Mouse (Mus musculus) midbrain, embryonic 11.5 days (tissue): ENCODE results near the gene Clasp2. TPM values are rescaled to one million over a fixed set of nuclear protein-coding genes. Genes with fewer than 3 reads are reported as not detected.

ENCODE experiments used
- ATAC-seq: fragments of 200-750 bp; cut with Nextera tagmentation; 2 replicates; pipeline ENCODE4 v1.8.0; 2017; ENCODE audit warnings: moderate TSS enrichment, moderate library complexity; ENCODE audit not compliant: low FRiP score
- DNase-seq: peaks from one replicate; pipeline ENCODE4 v3.0.0; 2015; ENCODE audit warnings: low spot score; ENCODE audit errors: missing footprints
- H3K27ac ChIP-seq: fragments of 300-500 bp; sonication (generic); 2 replicates; pipeline ENCODE4 v1.5.1; 2014; ENCODE audit warnings: low read depth, low read length
- H3K27me3 ChIP-seq: fragments of 300-500 bp; sonication (generic); 2 replicates; pipeline ENCODE4 v1.6.1; 2014; ENCODE audit warnings: mild to moderate bottlenecking, low read length, moderate library complexity, mixed read lengths; ENCODE audit not compliant: control insufficient read depth, insufficient read depth
- H3K36me3 ChIP-seq: fragments of 300-500 bp; sonication (generic); 2 replicates; pipeline ENCODE4 v1.6.1; 2014; ENCODE audit warnings: mild to moderate bottlenecking, low read length, moderate library complexity, mixed read lengths; ENCODE audit not compliant: control insufficient read depth, insufficient read depth
- H3K4me1 ChIP-seq: fragments of 300-500 bp; sonication (generic); 2 replicates; pipeline ENCODE4 v1.6.1; 2014; ENCODE audit warnings: low read length; ENCODE audit not compliant: control insufficient read depth, insufficient read depth
- H3K4me2 ChIP-seq: fragments of 300-500 bp; sonication (generic); 2 replicates; pipeline ENCODE4 v1.6.1; 2014; ENCODE audit warnings: mild to moderate bottlenecking, moderate library complexity
- H3K4me3 ChIP-seq: fragments of 300-500 bp; sonication (generic); 2 replicates; pipeline ENCODE4 v1.5.1; 2014; ENCODE audit warnings: low read depth, low read length
- H3K9ac ChIP-seq: fragments of 300-500 bp; sonication (generic); 2 replicates; pipeline ENCODE4 v1.6.1; 2014; ENCODE audit warnings: low read length
- H3K9me3 ChIP-seq: fragments of 300-500 bp; sonication (generic); 2 replicates; pipeline ENCODE4 v1.6.1; 2016; ENCODE audit warnings: low read length; ENCODE audit not compliant: control insufficient read depth
- WGBS: fragments of 180-500 bp; shearing (Covaris S2); extraction: QIAGEN DNeasy Blood & Tissue Kit; methylation state at CpG from one replicate; pipeline ENCODE4 v1.1.7; 2014; 5-methylcytosine and 5-hydroxymethylcytosine counted together
- polyA plus RNA-seq: library from polyadenylated mRNA; unstranded; fragments of >200 nt; fragmentation: Nextera tagmentation; extraction: Ambion mirVana; gene quantifications from 2 replicates; pipeline ENCODE4 v1.2.1, GENCODE M21; 2014

Clasp2 gene
- polyA plus RNA-seq, 1 experiment from 2014 or later = 53.2 TPM

DNA sequence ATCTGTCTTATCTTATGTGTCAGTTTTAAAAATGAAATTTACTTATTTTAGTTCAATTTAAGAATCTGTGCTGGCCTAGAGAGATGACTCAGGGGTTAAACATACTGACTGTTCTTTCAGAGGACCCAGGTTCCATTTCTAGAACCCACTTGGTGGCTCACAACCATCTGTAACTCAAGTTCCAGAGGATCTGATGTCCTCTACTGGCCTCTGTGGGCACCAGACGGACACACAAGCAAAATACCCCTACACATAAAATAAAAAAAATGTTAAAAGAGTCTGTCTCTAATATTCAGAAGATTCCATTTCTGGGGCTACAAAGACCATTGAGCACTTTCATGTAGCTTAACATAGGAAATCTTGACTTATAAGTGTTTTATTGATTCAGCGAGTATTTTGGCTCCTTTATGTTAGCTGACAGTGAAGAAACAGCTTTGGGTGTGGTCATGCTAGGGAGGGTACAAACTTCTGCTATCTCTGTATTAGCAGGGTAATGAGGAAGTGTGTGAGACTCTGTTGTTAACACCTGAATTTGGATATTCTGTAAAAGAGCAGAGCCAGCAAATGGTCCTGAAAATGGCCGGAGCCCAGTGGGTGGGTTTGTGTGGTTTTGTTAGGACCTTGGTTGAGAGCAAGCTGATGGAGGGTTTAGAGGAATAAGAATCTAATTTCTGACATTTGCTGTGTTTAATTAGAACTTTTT lies 200.0 kb downstream of the Clasp2 start:
- ATAC-seq (no peak), DNase-seq (no peak)
- H3K4me2 ChIP-seq = no peak overlapping the region
- no peaks in the 10 kb centered on the region for H3K4me1 ChIP-seq
- H3K36me3 ChIP-seq = peaks cover 4% of the 10 kb centered on the region; the same call in 1 of the 2 replicates
- H3K27me3 ChIP-seq = no peaks in the 10 kb centered on the region
- H3K9ac ChIP-seq = no peak overlapping the region
- H3K27ac ChIP-seq = no peak overlapping the region
- no peak overlapping the region for H3K4me3 ChIP-seq
- no peaks in the 10 kb centered on the region for H3K9me3 ChIP-seq
- 95% methylated on average over 3 of the region's 3 CpGs for WGBS

DNA sequence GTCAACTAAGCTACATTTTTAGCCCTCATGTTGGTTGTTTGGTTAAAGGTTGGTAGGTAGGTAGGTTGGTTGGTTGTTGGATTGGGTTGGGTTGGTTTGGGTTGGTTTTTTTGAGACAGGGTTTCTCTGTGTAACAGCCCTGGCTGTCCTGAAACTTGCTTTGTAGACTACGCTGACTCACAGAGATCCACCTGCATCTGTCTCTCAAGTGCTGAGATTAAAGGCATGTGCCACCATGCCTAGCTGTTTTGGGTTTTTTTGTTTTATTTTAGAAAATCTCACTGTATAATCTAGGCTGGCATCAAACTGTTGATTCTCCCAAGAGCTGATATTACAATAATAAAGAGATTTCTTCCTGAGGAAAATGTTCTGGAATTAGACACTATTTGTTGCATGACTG lies 202.1 kb downstream of the Clasp2 start:
- Histone ChIP-seq H3K4me1 (no peaks in the 10 kb centered on the region), H3K9me3 (no peaks in the 10 kb centered on the region), H3K4me3 (no peak overlapping the region), H3K36me3 (peaks cover 7% of the 10 kb centered on the region), H3K27me3 (no peaks in the 10 kb centered on the region), H3K9ac (no peak overlapping the region), H3K4me2 (no peak overlapping the region), H3K27ac (no peak overlapping the region)
- DNase-seq = no peak
- no peak for ATAC-seq
- 97% methylated on average over 1 of the region's 1 CpGs for WGBS

DNA sequence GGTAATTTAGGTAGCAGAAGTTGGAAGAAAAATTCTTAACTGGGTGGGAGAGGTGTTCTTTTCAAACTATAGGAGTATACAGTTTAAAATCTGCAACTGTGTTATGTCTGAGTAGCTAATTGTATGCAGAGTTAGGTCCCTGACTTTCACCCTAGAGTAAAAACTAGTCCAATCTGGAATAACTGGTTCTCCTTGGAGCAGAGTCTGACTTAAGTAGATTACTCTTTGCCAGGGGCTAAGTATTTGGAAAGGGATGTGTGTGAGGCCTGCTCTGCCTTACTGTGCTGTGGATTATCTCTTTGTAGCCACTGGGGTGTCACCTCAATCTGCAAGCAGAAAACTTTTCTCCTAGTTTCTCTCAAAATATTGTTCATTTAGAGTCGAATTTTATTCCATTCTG lies 205.9 kb downstream of the Clasp2 start:
- DNase-seq = no peak
- no peaks in the 10 kb centered on the region for H3K27me3 ChIP-seq
- H3K4me3 ChIP-seq = no peak overlapping the region
- H3K9me3 ChIP-seq = no peaks in the 10 kb centered on the region
- ATAC-seq = no peak
- H3K9ac ChIP-seq = no peak overlapping the region
- H3K4me2 ChIP-seq = no peak overlapping the region
- peaks cover 7% of the 10 kb centered on the region for H3K36me3 ChIP-seq
- H3K27ac ChIP-seq = no peak overlapping the region
- no peaks in the 10 kb centered on the region for H3K4me1 ChIP-seq
- 85% methylated on average over 1 of the region's 1 CpGs for WGBS

DNA sequence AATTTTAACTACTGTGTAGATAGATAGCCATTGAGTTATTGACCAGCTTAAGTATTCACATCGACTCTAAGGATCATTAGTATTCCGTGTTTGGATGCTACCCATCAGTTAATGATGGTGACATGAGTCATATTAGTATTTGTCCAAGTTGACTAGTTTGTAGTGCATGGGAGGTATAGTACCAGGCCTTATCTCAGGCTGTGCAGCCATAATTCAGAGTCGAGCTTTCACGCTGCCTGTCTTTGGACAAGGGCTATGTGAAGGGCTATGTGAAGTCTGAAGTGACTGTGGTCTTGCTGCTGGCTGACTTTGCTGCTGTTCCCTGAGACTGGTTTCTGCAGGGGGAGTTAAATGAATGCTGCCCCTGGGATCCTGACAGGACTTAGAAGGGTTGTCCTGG lies 216.5 kb downstream of the Clasp2 start:
- DNase-seq = no peak
- no peaks in the 10 kb centered on the region for H3K4me1 ChIP-seq
- no peak overlapping the region for H3K9ac ChIP-seq
- no peak for ATAC-seq
- H3K27ac ChIP-seq = no peak overlapping the region
- no peaks in the 10 kb centered on the region for H3K9me3 ChIP-seq
- H3K27me3 ChIP-seq = no peaks in the 10 kb centered on the region
- 95% methylated on average over 4 of the region's 4 CpGs for WGBS
- no peak overlapping the region for H3K4me2 ChIP-seq
- no peak overlapping the region for H3K4me3 ChIP-seq
- peaks cover 7% of the 10 kb centered on the region; the same call in 1 of the 2 replicates for H3K36me3 ChIP-seq

DNA sequence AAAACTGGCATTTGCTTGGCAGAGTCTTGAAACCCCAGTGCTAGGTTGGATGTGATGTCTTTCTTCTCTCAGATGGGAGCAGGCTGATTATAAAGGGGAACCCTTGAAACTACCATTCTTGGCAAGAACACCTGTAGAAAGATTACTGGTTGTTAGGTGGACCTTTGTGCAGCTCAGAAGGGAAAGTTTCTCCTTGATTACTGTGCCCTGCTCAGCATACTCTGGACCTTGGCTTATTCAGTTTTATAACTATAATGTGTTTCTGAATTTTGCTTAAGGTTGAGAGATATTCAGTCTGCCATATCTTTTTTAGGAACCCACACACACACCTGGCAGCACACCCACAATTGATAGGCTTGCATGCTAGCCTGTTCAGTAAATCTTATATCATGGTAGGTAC lies 222.4 kb downstream of the Clasp2 start:
- Histone ChIP-seq H3K27ac (no peak overlapping the region), H3K27me3 (no peaks in the 10 kb centered on the region), H3K36me3 (peaks cover 20% of the 10 kb centered on the region), H3K9me3 (no peaks in the 10 kb centered on the region), H3K9ac (no peak overlapping the region), H3K4me3 (no peak overlapping the region), H3K4me2 (no peak overlapping the region), H3K4me1 (no peaks in the 10 kb centered on the region)
- ATAC-seq (no peak), DNase-seq (no peak)

DNA sequence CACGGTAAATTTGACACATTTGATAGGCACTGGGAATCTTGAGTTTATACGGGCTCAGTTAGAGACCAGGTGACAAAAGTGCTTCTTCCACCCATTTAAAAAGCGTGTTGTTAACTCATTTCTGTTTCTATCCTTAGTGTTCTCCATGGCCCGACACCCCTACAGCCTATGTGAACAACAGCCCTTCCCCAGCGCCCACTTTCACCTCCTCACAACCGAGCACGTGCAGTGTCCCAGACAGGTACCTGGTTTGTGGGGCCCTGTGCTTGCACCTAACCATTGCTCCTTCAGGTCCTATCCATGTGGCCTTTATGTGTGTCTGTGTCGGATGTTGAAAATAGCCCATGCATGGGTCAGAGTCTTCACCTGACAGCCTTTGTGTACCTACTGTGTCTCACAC lies 223.1 kb downstream of the Clasp2 start:
- Histone ChIP-seq H3K9me3 (no peaks in the 10 kb centered on the region), H3K36me3 (peaks cover 22% of the 10 kb centered on the region), H3K27ac (no peak overlapping the region), H3K4me3 (no peak overlapping the region), H3K4me1 (no peaks in the 10 kb centered on the region), H3K9ac (no peak overlapping the region), H3K4me2 (no peak overlapping the region), H3K27me3 (no peaks in the 10 kb centered on the region)
- DNase-seq = no peak
- WGBS = 96% methylated on average over 8 of the region's 8 CpGs
- ATAC-seq = no peak

DNA sequence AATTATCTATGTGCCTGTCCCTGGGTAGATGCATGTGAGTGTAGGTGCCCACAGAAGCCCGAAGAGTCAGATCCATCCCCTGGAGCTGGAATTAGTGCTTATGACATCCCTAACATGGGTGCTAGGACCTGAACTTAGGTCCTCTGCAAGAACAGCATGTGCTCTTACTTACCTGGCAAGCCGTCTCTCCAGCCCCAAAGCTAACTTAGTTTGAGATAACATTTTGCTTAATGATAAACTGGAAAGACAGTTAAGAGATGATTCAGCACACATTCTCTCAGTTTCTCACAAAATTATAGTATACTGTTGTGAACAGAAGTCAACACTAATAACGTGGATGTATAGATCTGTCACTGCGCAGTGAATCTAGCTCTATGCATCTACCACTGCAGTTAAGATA lies 225.6 kb downstream of the Clasp2 start:
- no peaks in the 10 kb centered on the region for H3K4me1 ChIP-seq
- no peak overlapping the region for H3K9ac ChIP-seq
- no peak overlapping the region for H3K4me3 ChIP-seq
- ATAC-seq (no peak), DNase-seq (no peak)
- WGBS = 94% methylated on average over 4 of the region's 4 CpGs
- no peaks in the 10 kb centered on the region for H3K27me3 ChIP-seq
- peaks cover 23% of the 10 kb centered on the region for H3K36me3 ChIP-seq
- H3K27ac ChIP-seq = no peak overlapping the region
- H3K4me2 ChIP-seq = no peak overlapping the region
- H3K9me3 ChIP-seq = no peaks in the 10 kb centered on the region

DNA sequence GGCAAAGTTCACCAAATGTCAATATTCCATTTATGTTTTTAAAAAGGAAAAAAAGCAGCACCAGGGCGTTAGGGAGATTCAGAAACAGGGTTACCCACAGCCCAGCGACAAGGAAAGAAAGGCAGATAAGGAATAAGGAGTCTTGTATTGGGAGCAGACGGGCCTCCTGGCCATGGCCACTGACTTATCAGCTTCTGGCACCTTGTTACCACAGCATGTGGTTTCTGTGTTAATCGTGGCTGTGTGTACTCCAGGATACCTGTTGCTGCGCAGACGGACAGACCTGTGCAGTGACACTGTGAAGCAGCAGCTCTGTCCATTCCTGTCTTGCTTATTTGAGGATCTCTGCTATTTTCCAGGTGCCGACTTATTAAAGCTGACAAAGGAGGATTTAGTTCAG lies 227.7 kb downstream of the Clasp2 start:
- H3K27me3 ChIP-seq = no peaks in the 10 kb centered on the region
- H3K4me1 ChIP-seq = no peaks in the 10 kb centered on the region
- DNase-seq = no peak
- H3K4me3 ChIP-seq = no peak overlapping the region
- H3K4me2 ChIP-seq = no peak overlapping the region
- no peak overlapping the region for H3K27ac ChIP-seq
- no peak overlapping the region for H3K9ac ChIP-seq
- 96% methylated on average over 7 of the region's 7 CpGs for WGBS
- peaks cover 20% of the 10 kb centered on the region for H3K36me3 ChIP-seq
- no peaks in the 10 kb centered on the region for H3K9me3 ChIP-seq
- ATAC-seq = no peak
